Mouse (Mus musculus) embryo, embryonic 9.5 days (tissue): Measurements from ENCODE around the gene Hlcs.

ENCODE experiments used
- DNase-seq: peaks from one replicate; pipeline ENCODE4 v3.0.0-alpha.2; 2017; ENCODE audit errors: extremely low spot score

Hlcs gene

GRCm38 (mm10) chr16:94205528-94206484 is 107.6 kb downstream of the Hlcs start:
- DNase-seq: no peak

GRCm38 (mm10) chr16:94201387-94201786 is 112.0 kb downstream of the Hlcs start:
- no peak for DNase-seq

DNA sequence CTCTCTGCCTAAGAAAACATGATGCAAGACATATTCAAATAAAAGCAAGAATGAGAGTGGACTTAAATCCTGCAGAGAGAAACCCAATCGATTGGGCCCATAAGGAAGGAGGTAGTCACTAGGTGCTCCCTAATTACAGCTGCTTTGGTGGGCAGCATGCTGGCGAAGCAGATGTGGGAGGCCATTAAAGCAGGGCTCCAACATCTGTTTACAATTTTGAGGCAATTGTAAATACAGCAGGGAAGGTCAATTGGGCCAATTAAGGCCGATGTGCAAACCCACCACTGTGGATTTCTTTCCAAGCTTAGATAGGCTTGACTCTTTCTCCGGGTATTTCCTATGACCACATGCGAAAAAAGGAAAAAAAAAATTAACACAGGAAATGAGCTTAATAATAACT is 117.5 kb downstream of the Hlcs start:
- peak; percentile 28 for DNase-seq

- DNase-seq: no peak
These were observed 121.7 kb downstream of the Hlcs start for GRCm38 (mm10) chr16:94191379-94192315.

GRCm38 (mm10) chr16:94190256-94190655 is 123.1 kb downstream of the Hlcs start:
- no peak for DNase-seq

DNA sequence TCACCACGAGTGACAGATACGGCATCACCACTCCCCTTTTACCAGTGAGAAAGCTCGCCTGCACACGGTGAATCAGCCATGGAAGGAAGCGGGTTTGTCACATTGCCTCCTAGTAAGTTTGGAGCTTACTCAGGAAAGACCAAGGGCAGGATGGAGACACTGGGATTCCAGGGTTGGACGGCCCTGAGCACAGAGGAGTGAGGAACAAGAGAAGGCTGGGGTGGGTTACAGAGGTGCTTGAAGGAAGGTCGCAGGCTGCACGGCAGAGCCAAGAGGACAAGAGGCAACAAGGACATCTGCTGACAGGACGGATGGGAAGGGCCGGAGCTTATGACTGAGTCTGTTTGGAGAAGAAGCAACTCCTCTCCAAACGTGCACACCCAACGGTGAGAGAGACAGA is 126.8 kb downstream of the Hlcs start:
- no peak for DNase-seq

DNA sequence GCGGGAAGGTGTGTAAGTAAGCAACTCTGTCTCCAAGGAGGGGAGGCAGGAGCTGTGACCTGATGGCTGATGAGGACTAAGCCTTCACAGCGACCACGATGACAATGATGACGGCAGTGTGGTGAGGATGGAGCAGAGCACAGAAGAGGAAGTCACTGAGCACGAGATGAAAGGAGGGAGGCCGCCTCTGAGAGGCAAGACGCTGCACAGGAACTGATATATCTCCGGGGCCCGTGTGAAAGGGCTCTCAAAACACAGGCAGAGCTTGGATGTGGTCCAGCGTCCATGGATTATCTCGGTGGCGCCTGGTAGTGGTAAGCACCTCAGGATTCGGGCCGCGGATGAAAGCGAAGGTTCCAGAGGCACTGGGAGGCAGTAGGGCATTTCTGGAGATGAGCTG is 127.9 kb downstream of the Hlcs start:
- DNase-seq: no peak

- DNase-seq: no peak
These were observed 133.1 kb downstream of the Hlcs start for GRCm38 (mm10) chr16:94180122-94180870.

DNA sequence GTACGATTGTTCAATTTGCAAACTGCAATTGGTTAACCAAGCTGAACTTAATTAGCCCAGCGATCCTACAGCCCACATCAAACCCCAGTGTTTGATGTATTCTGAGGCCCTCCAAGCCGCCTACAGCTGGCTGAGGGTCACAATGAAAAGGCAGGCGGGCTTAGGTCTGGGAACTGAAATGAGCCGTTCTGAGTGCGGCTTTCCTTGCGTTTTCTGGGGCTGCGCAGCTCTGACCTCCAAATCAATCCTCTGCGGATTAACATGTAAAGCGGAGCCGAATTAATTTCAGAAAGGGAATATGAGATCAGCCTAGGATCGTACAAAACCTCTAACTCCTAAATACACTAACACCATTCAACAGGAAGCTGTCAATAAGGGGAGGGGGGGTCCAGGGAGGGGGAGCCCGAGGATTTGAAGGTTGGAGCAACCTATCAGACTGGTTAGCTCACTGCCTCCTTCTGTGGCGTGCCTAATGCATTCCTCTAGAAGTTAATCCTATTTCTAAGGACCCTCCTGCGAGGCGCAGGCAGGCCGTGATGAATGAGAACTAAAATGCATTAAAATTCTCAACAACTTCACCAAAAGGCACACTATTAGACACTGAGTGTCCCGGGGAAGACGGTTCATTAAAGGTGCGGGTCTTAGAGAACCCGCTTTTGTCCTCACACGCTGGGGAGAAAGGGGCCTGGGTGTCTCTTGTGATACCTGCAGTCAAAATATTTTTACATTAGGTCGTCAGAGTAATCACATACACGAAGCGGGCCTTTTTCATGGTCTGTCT is 133.8 kb downstream of the Hlcs start:
- peak; percentile 50 for DNase-seq

DNA sequence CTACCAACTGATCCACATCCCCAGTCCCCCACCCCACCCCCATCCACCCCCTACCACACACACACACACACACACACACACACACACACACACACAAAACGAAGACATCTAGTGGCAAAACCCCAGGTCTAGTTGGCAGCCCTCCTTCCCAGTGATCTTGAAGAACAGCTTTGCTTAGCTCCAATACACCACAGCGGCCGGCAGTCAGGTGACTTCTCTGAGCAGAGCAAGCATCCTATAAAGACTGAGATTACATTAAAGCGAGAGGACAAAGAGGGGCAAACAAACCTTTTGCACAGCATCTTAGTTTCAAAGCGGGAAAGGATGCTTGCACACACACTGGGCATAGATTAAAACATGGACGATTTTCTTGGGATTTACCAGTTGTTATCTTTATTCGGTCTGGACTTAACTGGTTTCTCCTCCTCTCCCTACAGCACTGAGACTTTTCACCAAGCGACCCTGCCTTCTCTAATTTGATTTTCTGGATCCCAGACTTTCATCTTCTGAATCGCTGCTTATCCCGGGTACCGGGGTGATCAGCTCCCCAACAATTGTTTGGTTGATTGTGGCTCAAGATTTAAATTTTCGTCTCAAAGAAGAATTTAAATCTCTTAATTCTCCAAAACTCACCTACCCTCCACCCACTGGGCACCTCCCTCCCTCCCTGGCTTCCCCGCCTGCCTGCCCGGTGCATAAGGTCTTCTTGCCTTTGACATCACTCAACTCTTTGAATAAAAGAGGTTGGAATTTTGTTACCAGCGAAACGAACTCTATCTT is 134.7 kb downstream of the Hlcs start:
- DNase-seq: peak; percentile 22

DNA sequence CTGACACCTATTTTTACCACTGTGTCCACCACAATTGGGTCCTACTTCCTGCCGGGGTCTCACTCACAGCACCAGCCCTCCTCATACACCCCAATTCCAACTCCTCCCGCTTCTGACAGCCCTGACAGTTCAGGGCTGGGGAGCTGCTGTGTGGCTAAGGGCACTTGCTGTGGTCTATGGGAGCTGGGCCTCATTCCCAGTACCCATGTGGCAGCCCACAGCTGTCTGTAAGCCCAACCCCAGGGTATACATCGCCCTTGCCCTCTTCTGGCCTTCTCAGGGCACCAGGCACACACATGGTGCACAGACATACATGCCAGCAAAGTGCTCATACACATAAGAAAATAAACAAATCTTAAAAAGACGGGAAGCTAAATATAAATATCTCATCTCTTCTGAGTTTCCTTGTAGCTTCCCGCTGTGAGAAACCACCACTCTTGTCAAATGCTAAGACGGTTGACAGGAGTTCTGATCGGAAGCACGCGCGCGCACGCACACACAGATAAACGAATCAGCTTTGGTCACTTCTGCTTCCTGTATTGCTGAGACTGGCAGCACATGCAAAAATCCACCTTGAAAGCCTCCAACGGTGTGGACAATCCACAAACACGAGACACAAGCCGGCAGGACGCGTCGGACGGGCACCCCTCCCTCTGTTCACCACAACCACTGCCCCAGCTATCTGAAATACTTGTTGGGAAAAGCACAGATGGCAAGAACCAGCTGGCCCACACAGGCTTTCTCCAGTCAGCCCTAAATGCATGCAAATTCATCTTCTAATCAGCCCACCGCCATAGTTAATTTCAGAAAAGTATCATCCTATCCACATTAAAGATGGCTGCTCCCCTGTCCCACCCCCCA is 136.1 kb downstream of the Hlcs start:
- DNase-seq: no peak

DNA sequence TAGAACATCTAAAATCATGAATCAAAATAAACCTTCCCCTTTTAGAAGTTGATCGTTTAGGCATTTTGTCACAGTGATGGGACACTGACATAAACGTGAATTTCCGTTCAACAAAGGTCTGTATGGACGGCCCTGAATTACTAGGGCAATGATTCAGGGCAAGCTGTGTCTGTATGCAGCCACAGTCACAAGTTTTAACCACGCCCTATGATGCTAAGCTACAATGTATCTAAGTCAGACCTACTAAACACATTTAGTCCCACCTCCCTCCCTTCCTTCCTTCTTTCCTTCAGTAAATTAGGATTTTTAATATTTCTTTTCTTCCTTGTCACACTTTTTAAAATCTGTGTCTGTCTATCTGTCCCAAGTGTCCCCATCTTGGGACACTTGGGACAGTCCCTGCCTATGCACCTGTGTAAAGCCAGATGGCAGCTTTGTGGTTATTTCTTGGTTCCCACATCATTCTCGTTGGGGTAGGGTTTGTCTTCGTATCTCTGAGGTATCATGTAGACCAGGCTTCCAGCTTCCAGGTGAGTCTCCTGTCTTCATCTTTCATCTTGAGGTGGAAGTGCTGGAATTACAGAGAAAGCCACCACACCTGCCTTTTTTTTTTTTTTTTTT is 137.9 kb downstream of the Hlcs start:
- DNase-seq: no peak

GRCm38 (mm10) chr16:94173361-94173760 is 140.0 kb downstream of the Hlcs start:
- DNase-seq: no peak

GRCm38 (mm10) chr16:94170218-94170617 is 143.2 kb downstream of the Hlcs start:
- no peak for DNase-seq

- no peak for DNase-seq
These were observed 144.5 kb downstream of the Hlcs start for GRCm38 (mm10) chr16:94168655-94169545.

DNA sequence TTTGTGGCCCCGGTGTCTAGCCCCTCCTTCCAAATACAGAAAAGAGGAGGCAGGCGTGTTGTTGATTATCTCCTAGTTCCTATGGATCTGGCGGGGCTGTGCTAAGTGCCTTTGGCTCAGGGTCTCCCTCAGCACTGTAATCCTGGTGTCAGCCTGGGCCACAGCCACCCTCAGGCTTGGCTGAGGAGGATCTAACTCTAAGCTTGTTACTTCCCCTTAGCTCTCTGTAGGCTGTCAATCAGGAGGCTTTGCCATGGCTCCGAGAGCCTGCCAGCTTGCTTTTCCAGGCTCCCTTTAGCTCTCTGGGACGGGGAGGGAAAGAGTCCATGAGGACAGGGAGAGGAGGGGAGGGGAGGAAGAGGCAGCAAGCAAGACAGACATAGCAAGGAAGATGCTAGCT is 148.4 kb downstream of the Hlcs start:
- no peak for DNase-seq

GRCm38 (mm10) chr16:94164236-94164635 is 149.1 kb downstream of the Hlcs start:
- DNase-seq: peak; percentile 41

- no peak for DNase-seq
These were observed 150.3 kb downstream of the Hlcs start for GRCm38 (mm10) chr16:94163051-94163450.
